Mouse (Mus musculus) CH12.LX (cell line): Measurements from ENCODE around the gene Gk2. TPM values are rescaled to one million over a fixed set of nuclear protein-coding genes. Genes with fewer than 3 reads are reported as not detected.

ENCODE experiments used
- DNase-seq: peaks from one replicate; pipeline ENCODE4 v3.0.0-alpha.2; 2013; ENCODE audit errors: extremely low read depth
- H3K27ac ChIP-seq: 2 replicates; pipeline ENCODE4 v1.5.1; 2012; ENCODE audit warnings: low read depth, mild to moderate bottlenecking, control low read depth, moderate library complexity; ENCODE audit not compliant: insufficient read depth
- H3K27me3 ChIP-seq: replicated peaks from 2 replicates; pipeline ENCODE3; 2012; ENCODE audit warnings: inconsistent platforms
- H3K36me3 ChIP-seq, 2 experiments: replicated peaks in 1 of 2; 2 replicates each; pipeline versions ENCODE3 to v1.6.1; 2012; ENCODE audit warnings: inconsistent platforms in 1 of 2, low read length in 1 of 2, mild to moderate bottlenecking in 1 of 2, mixed read lengths in 1 of 2, moderate library complexity in 1 of 2; ENCODE audit not compliant: control insufficient read depth in 1 of 2, insufficient read depth in 1 of 2
- H3K4me1 ChIP-seq, 2 experiments: 2 replicates each; pipeline ENCODE4 v1.6.1; 2012; ENCODE audit warnings: inconsistent platforms in 1 of 2, moderate library complexity in 1 of 2; ENCODE audit not compliant: insufficient read depth in 2 of 2, control insufficient read depth in 1 of 2
- H3K4me2 ChIP-seq: 2 replicates; pipeline ENCODE4 v1.6.1; 2012; ENCODE audit warnings: low read depth, mild to moderate bottlenecking, control low read depth; ENCODE audit not compliant: poor library complexity, insufficient read depth, severe bottlenecking
- H3K4me3 ChIP-seq, 3 experiments: fragments of 150-350 bp in 1 of 3; sonication (generic) in 1 of 3; replicated peaks in 1 of 3; 2 replicates each; pipeline versions ENCODE3 to v1.5.1; 2011 to 2012; ENCODE audit warnings: low read depth in 2 of 3, low read length in 2 of 3, mild to moderate bottlenecking in 2 of 3, moderate library complexity in 2 of 3, control low read depth in 1 of 3, improper control_type of control experiment in 1 of 3, inconsistent platforms in 1 of 3, mixed read lengths in 1 of 3; ENCODE audit not compliant: poor library complexity in 1 of 3
- H3K79me2 ChIP-seq: replicated peaks from 2 replicates; pipeline ENCODE4 v1.6.1; 2012; ENCODE audit warnings: mild to moderate bottlenecking, moderate library complexity; ENCODE audit not compliant: control insufficient read depth, poor library complexity, insufficient read depth, severe bottlenecking; ENCODE audit errors: extremely low read depth
- H3K9ac ChIP-seq: 2 replicates; pipeline ENCODE4 v1.6.1; 2012; ENCODE audit warnings: low read depth, mild to moderate bottlenecking, control low read depth, moderate library complexity; ENCODE audit not compliant: insufficient read depth
- H3K9me3 ChIP-seq: replicated peaks from 2 replicates; pipeline ENCODE3; 2012; ENCODE audit warnings: low read length, inconsistent platforms, mixed read lengths
- BHLHE40 ChIP-seq: IDR thresholded peaks from 2 replicates; pipeline ENCODE4 v1.6.1; 2011; ENCODE audit warnings: mild to moderate bottlenecking, low read depth, low read length, improper control_type of control experiment
- CHD1 ChIP-seq: IDR thresholded peaks from 2 replicates; pipeline ENCODE4 v1.6.1; 2012; ENCODE audit warnings: low read depth, low read length, improper control_type of control experiment, inconsistent platforms
- CHD2 ChIP-seq: IDR thresholded peaks from 2 replicates; pipeline ENCODE4 v1.6.1; 2011; ENCODE audit warnings: low read length, improper control_type of control experiment
- CTCF ChIP-seq, 2 experiments: IDR thresholded peaks in 1 of 2; conservative IDR thresholded peaks in 1 of 2; 2 replicates each; pipeline ENCODE4 v1.5.1; 2011 to 2012; ENCODE audit warnings: low read depth in 2 of 2, low read length in 2 of 2, improper control_type of control experiment in 1 of 2, inconsistent platforms in 1 of 2, mild to moderate bottlenecking in 1 of 2, moderate library complexity in 1 of 2
- ELF1 ChIP-seq: IDR thresholded peaks from 2 replicates; pipeline ENCODE4 v1.6.1; 2014; ENCODE audit warnings: low read depth, mild to moderate bottlenecking, inconsistent platforms, low read length, improper control_type of control experiment
- HCFC1 ChIP-seq: IDR thresholded peaks from 2 replicates; pipeline ENCODE4 v1.6.1; 2012; ENCODE audit warnings: low read depth, mild to moderate bottlenecking, inconsistent platforms, low read length, improper control_type of control experiment
- JUN ChIP-seq: IDR thresholded peaks from 2 replicates; pipeline ENCODE4 v1.6.1; 2011; ENCODE audit warnings: low read depth, mild to moderate bottlenecking, low read length, improper control_type of control experiment, moderate library complexity; ENCODE audit not compliant: insufficient read depth
- JUND ChIP-seq: conservative IDR thresholded peaks from 2 replicates; pipeline ENCODE4 v1.6.1; 2011; ENCODE audit warnings: low read depth, low read length, improper control_type of control experiment
- KAT2A ChIP-seq: IDR thresholded peaks from 2 replicates; pipeline ENCODE4 v1.6.1; 2012; ENCODE audit warnings: low read length, improper control_type of control experiment, inconsistent platforms; ENCODE audit not compliant: insufficient replicate concordance
- MAX ChIP-seq: IDR thresholded peaks from 2 replicates; pipeline ENCODE4 v1.6.1; 2011; ENCODE audit warnings: low read length, improper control_type of control experiment
- MAZ ChIP-seq: IDR thresholded peaks from 2 replicates; pipeline ENCODE4 v1.6.1; 2012; ENCODE audit warnings: low read depth, mild to moderate bottlenecking, inconsistent platforms, low read length, improper control_type of control experiment, moderate library complexity
- MEF2A ChIP-seq: IDR thresholded peaks from 2 replicates; pipeline ENCODE4 v1.6.1; 2014; ENCODE audit warnings: low read depth, mild to moderate bottlenecking, inconsistent platforms, low read length, improper control_type of control experiment, borderline replicate concordance
- MXI1 ChIP-seq: IDR thresholded peaks from 2 replicates; pipeline ENCODE4 v1.6.1; 2011; ENCODE audit warnings: mild to moderate bottlenecking, low read depth, low read length, improper control_type of control experiment
- PAX5 ChIP-seq: IDR thresholded peaks from 2 replicates; pipeline ENCODE4 v1.6.1; 2012; ENCODE audit warnings: low read length, inconsistent platforms, mixed read lengths
- POLR2A ChIP-seq: IDR thresholded peaks from 2 replicates; pipeline ENCODE4 v1.6.1; 2011; ENCODE audit warnings: low read depth, mild to moderate bottlenecking, improper control_type of control experiment, low read length
- POLR2AphosphoS2 ChIP-seq: IDR thresholded peaks from 2 replicates; pipeline ENCODE4 v1.6.1; 2011; ENCODE audit warnings: low read depth, low read length, improper control_type of control experiment
- SMC3 ChIP-seq: IDR thresholded peaks from 2 replicates; pipeline ENCODE4 v1.6.1; 2011; ENCODE audit warnings: low read depth, low read length, improper control_type of control experiment
- TBP ChIP-seq: conservative IDR thresholded peaks from 2 replicates; pipeline ENCODE4 v1.6.1; 2011; ENCODE audit warnings: low read depth, low read length, improper control_type of control experiment
- UBTF ChIP-seq: IDR thresholded peaks from 2 replicates; pipeline ENCODE4 v1.6.1; 2012; ENCODE audit warnings: low read depth, mild to moderate bottlenecking, inconsistent platforms, low read length, improper control_type of control experiment, moderate library complexity
- USF1 ChIP-seq: IDR thresholded peaks from 2 replicates; pipeline ENCODE4 v1.6.1; 2014; ENCODE audit warnings: low read depth, mild to moderate bottlenecking, inconsistent platforms, low read length, improper control_type of control experiment
- USF2 ChIP-seq: conservative IDR thresholded peaks from 2 replicates; pipeline ENCODE4 v1.6.1; 2011; ENCODE audit warnings: low read depth, low read length, improper control_type of control experiment
- ZC3H11A ChIP-seq: IDR thresholded peaks from 2 replicates; pipeline ENCODE4 v1.6.1; 2012; ENCODE audit warnings: low read depth, mild to moderate bottlenecking, inconsistent platforms, low read length, improper control_type of control experiment
- ZMIZ1 ChIP-seq: IDR thresholded peaks from 2 replicates; pipeline ENCODE4 v1.6.1; 2012; ENCODE audit warnings: low read depth, mild to moderate bottlenecking, inconsistent platforms, low read length, improper control_type of control experiment
- ZNF384 ChIP-seq: IDR thresholded peaks from 2 replicates; pipeline ENCODE4 v1.6.1; 2012; ENCODE audit warnings: low read depth, low read length, improper control_type of control experiment, inconsistent platforms
- dilution Hi-C: fragments of 300-500 bp; cut with MboI; formaldehyde crosslinking; loops from 2 replicates; pipeline ENCODE4 v1.14.3; 2020; ENCODE audit warnings: low sequenced_read_pairs; ENCODE audit not compliant: extremely low pct_unique_long_range_greater_than_20kb, extremely low pct_ligation_motif_present
- in situ Hi-C: fragments of 300-500 bp; cut with MboI; formaldehyde crosslinking; loops from 3 replicates; pipeline ENCODE4 v1.14.3; 2019; ENCODE audit warnings: low sequenced_read_pairs, low pct_ligation_motif_present, low pct_unique_long_range_greater_than_20kb, mixed read lengths
- polyA plus RNA-seq: library from polyadenylated mRNA; unstranded; fragments of >175 nt; gene quantifications from 2 replicates; pipeline ENCODE4 v1.2.1, GENCODE M21; 2012; ENCODE audit warnings: low read depth; ENCODE audit not compliant: insufficient read length
- total RNA-seq, 2 experiments: library from RNA; depleted of rRNA; stranded (reverse); fragments of 300-350 nt in 1 of 2; fragments of >200 nt in 1 of 2; gene quantifications; 2 replicates each; pipeline ENCODE4 v1.2.3; 2012 to 2014

The Gk2 gene
- total and polyA plus RNA-seq, 3 experiments: not detected

DNA sequence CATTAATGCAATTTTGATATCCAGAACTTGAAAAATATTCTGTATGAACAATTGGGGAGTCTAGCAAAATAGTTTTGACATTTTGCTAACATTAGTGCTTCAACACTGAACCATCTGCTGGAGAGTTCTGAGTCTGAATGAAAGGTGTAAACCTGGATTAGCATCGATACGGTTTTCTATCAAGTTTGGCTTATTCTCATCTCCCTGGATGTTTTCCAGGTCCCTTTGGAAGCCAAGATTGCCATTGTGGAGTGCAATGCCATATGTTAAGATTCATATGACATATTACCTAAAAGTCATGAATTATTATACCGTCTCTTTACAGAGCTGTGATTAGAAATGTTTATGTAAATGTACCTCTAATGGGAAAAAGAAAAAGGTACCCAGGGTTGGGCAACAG, 43.1 kb downstream of the Gk2 start:
- no peaks in the 10 kb centered on the region for H3K9me3 ChIP-seq
- H3K4me3 ChIP-seq: no peak overlapping the region
- dilution Hi-C loops (no loop called here), in situ Hi-C loops (no loop called here)
- no peak overlapping the region for H3K4me2 ChIP-seq
- no peak for DNase-seq
- H3K9ac ChIP-seq: no peak overlapping the region
- H3K4me1 ChIP-seq: peaks cover 4 to 21% of the 10 kb centered on the region in 2 experiments; a peak in 3 of 4 replicates
- no peak overlapping the region for H3K27ac ChIP-seq
- no peaks in the 10 kb centered on the region for H3K36me3 ChIP-seq
- H3K79me2 ChIP-seq: no peaks in the 10 kb centered on the region
- H3K27me3 ChIP-seq: no peaks in the 10 kb centered on the region
- TF ChIP-seq PAX5 (no peak), BHLHE40 (no peak), CHD2 (no peak), ELF1 (no peak), CTCF (conservative IDR thresholded peaks at IDR 0.05 in 1 of 2, IDR thresholded peaks at IDR 0.05 in 1 of 2; ENCODE audit: low read depth in 2 of 2, low read length in 2 of 2) (no peak), POLR2AphosphoS2 (no peak), POLR2A (no peak), MAZ (no peak), JUND (no peak), TBP (no peak), ZMIZ1 (no peak), KAT2A (no peak), CHD1 (no peak)

DNA sequence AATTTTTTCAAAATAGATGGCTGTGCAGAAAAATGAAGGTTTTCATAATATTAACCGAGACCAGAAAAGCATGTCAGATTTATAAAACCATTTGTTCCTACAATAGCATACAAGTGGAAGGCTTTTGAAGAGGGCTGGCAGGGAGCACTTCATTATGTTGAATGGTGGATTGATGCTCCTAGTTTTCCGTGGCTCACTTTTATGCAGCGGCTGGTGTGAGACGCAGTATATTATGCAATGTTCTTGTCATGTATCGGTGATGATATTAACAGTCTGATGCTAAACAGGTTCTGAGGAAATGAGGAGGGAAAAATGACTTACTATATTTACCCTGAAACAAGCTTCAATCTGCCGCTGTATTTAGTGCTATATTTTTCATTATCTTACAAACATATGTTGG, 46.6 kb downstream of the Gk2 start:
- in situ Hi-C loops: no loop called here

More for the DNA sequence above, 46.6 kb downstream of the Gk2 start:
- H3K4me2 ChIP-seq: no peak overlapping the region
- TF ChIP-seq HCFC1: no peak
- TF ChIP-seq BHLHE40: no peak
- no peak for TF ChIP-seq POLR2A
- TF ChIP-seq SMC3: no peak
- TF ChIP-seq ZNF384: no peak
- no peak for TF ChIP-seq JUN
- no peak for TF ChIP-seq ZC3H11A
- no peak for TF ChIP-seq USF1
- TF ChIP-seq MAX: no peak
- no peak for TF ChIP-seq MAZ
- TF ChIP-seq ZMIZ1: no peak
- TF ChIP-seq MEF2A: no peak
- TF ChIP-seq MXI1: no peak
- TF ChIP-seq USF2: no peak
- no peak for TF ChIP-seq ELF1
- TF ChIP-seq CHD1: no peak
- TF ChIP-seq UBTF: no peak
- no peak for DNase-seq
- no peaks in the 10 kb centered on the region for H3K9me3 ChIP-seq
- H3K27me3 ChIP-seq: no peaks in the 10 kb centered on the region
- no peaks in the 10 kb centered on the region for H3K79me2 ChIP-seq
- H3K4me3 ChIP-seq: no peak overlapping the region
- peaks cover 0 to 8% of the 10 kb centered on the region in 2 experiments; a peak in 2 of 4 replicates for H3K4me1 ChIP-seq
- no peak overlapping the region for H3K27ac ChIP-seq
- dilution Hi-C loops: no loop called here
- no peaks in the 10 kb centered on the region for H3K36me3 ChIP-seq
- H3K9ac ChIP-seq: no peak overlapping the region
